Mouse (Mus musculus) heart, postnatal 0 days (tissue): ENCODE results near the gene Syncrip.

Experiments
- CTCF ChIP-seq: IDR thresholded peaks from 2 replicates; pipeline ENCODE4 v1.5.1; 2016; ENCODE audit warnings: antibody characterized with exemption, control low read depth, low read depth
- EP300 ChIP-seq: IDR thresholded peaks from 2 replicates; pipeline ENCODE4 v1.6.1; 2016; ENCODE audit warnings: antibody characterized with exemption, low read depth

DNA sequence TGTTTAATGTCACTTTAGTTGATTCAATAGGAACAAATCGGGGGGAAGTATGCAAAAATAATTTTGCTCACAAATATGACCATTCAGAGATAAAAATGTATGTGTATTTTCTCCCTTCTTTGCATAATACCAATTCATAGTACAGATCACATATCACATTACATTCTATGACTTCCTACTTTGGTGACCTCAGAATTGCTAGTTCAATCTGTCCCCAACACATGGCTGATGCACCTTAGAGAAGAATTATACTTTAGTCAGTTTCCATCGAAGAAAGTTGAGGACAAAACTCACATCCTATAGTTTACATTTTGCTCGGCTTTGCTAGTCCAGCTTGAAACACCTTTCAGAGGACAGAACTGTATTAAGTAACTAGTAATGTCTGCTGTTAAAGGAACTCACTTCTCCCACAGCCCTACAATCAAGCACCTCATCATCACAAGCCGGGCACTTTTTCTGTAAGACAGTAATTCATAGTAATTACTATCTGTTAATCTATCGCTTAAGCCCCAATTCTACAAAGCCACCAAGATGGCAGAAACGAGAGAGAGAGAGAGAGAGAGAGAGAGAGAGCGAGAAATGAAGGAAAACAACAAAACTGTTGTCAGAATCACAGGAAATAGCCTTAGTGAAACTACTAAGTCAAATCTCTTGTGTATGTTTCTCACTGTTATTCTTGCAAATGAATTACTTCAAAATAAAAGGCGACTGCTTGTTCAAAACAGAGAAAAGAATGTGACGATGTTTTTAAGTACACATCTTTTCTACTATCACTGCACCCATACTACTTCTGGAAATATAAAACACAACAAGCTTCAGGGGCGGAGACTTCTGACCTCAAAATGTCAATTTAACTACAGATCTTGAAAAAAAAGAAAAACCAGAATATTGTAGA lies 44.8 kb downstream of the Syncrip start:
- TF ChIP-seq CTCF (no peak), EP300 (no peak)
